Mouse (Mus musculus) activated CD4-positive, CD25-positive, alpha-beta regulatory T cell, adult 4 months (primary cell): ENCODE measurements around the gene Gprc5c. TPM values are rescaled to one million over a fixed set of nuclear protein-coding genes. Genes with fewer than 3 reads are reported as not detected.

Experiments used
- ATAC-seq: one replicate; pipeline ENCODE4 v1.8.0; 2017
- polyA plus RNA-seq, 2 experiments: library from polyadenylated mRNA; unstranded; fragments of 100-300 nt; shearing (Covaris generic); gene quantifications; one replicate each; pipeline ENCODE4 v1.2.1; 2017

Gene Gprc5c
- polyA plus RNA-seq, 2 experiments from 2014 or later: 0.15 TPM; not detected in 1

DNA sequence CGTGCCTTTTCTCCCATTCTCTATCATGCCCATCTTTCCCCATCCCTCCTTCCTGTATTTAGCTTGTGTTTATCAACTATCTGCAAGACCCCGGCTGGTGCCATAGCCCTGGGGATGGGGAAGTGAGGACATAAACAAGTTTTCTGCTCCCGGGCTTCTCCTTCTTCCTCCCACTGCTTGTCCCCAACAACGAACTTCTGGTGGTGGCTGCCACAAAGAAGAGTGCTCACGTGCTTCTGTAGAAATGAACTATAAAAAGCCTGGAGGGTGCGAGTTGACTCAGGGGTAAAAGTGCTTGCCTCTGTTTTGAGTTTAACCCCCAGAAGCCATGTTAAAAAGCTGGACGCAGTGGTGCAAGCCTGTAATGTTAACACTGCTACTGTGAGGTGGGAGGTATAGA is 64.0 kb downstream of the Gprc5c start:
- ATAC-seq: no peak

DNA sequence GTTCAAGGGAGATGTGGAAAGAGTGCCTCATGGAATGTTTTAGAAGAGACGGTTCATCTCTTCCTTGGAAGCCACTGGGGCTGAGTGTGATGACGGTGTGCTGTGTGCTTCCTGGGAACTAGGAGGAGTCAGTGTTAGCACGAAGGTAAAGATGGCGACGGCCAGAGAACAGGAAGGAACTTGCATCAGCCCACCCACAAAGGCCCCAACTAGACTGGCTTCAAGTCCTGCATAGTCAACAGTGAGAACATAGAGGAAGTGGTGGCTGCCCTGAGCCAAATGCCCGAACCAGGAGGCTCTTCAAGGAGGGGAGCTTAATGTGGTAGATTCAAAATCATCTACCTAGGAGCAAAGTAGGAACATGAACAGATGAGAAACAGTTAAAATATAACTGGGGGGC is 66.2 kb downstream of the Gprc5c start:
- no peak for ATAC-seq

Other genes with a start within 250 kb of the Gprc5c start
- 1,000 to 10,000 TPM; 1,043 to 1,380 TPM for gene Rpl38, start 182.6 kb upstream of the Gprc5c start, polyA plus RNA-seq
- gene Ttyh2, start 175.7 kb upstream of the Gprc5c start, polyA plus RNA-seq: 1 to 10 TPM; 2.4 to 3.3 TPM
- not detected for gene Dnaic2, start 123.7 kb upstream of the Gprc5c start, polyA plus RNA-seq
- gene Kif19a, start 85.8 kb upstream of the Gprc5c start, polyA plus RNA-seq: under 1 TPM in 1 of 2 experiments, not detected in 1; 0.22 TPM
- not detected for gene Btbd17, start 55.2 kb upstream of the Gprc5c start, polyA plus RNA-seq
- not detected for gene Gpr142, start 52.2 kb upstream of the Gprc5c start, polyA plus RNA-seq
- gene Cd300a, start 38.9 kb downstream of the Gprc5c start, polyA plus RNA-seq: under 1 TPM in 1 of 2 experiments, not detected in 1; 0.12 TPM
- gene Cd300lb, start 83.2 kb downstream of the Gprc5c start, polyA plus RNA-seq: under 1 TPM in 1 of 2 experiments, not detected in 1; 0.32 TPM
- not detected for gene Cd300c, start 118.0 kb downstream of the Gprc5c start, polyA plus RNA-seq
- under 1 TPM; 0.44 to 0.69 TPM for gene Cd300ld, start 138.8 kb downstream of the Gprc5c start, polyA plus RNA-seq
- gene Cd300c2, start 150.7 kb downstream of the Gprc5c start, polyA plus RNA-seq: not detected
- not detected for gene Cd300ld2, start 165.0 kb downstream of the Gprc5c start, polyA plus RNA-seq
- not detected for gene Cd300ld4, start 175.9 kb downstream of the Gprc5c start, polyA plus RNA-seq
- not detected for gene Cd300ld5, start 186.6 kb downstream of the Gprc5c start, polyA plus RNA-seq
- not detected for gene Cd300ld3, start 197.3 kb downstream of the Gprc5c start, polyA plus RNA-seq
- gene Cd300e, start 211.0 kb downstream of the Gprc5c start, polyA plus RNA-seq: not detected
- gene Rab37, start 240.3 kb downstream of the Gprc5c start, polyA plus RNA-seq: 100 to 1,000 TPM; 149 to 158 TPM